Mouse (Mus musculus): ENCODE measurements around the gene Cryzl2.

GRCm38 (mm10) chr1:157535571-157535970 lies 77.2 kb downstream of the Cryzl2 start:
- TF ChIP-seq POLR2A (IDR thresholded peaks at IDR 0.05; ENCODE audit: borderline replicate concordance, control insufficient read depth, low read depth, low read length) (no peak), CTCF (IDR thresholded peaks at IDR 0.05; ENCODE audit: control insufficient read depth, insufficient read depth, low read length) (no peak)
